Mouse (Mus musculus) MN1 (cell line): ENCODE data around the gene Spc25.

ENCODE experiments used
- DNase-seq: peaks from one replicate; pipeline ENCODE4 v3.0.0-alpha.2; 2016; ENCODE audit warnings: low spot score

Spc25 gene

GRCm38 (mm10) chr2:69187990-69188389 lies 18.0 kb downstream of the Spc25 start:
- DNase-seq: no peak

- DNase-seq: no peak
Observed at GRCm38 (mm10) chr2:69179721-69180120, 26.3 kb downstream of the Spc25 start.

- no peak for DNase-seq
Observed at GRCm38 (mm10) chr2:69175296-69175695, 30.7 kb downstream of the Spc25 start.

GRCm38 (mm10) chr2:69170395-69171077 lies 35.5 kb downstream of the Spc25 start:
- no peak for DNase-seq

GRCm38 (mm10) chr2:69158907-69159306 lies 47.1 kb downstream of the Spc25 start:
- DNase-seq: no peak

GRCm38 (mm10) chr2:69156283-69156682 lies 49.7 kb downstream of the Spc25 start:
- DNase-seq: no peak

GRCm38 (mm10) chr2:69155861-69156260 lies 50.1 kb downstream of the Spc25 start:
- DNase-seq: no peak

- no peak for DNase-seq
Observed at GRCm38 (mm10) chr2:69150841-69151240, 55.2 kb downstream of the Spc25 start.

- DNase-seq: no peak
Observed at GRCm38 (mm10) chr2:69149154-69149553, 56.8 kb downstream of the Spc25 start.

- DNase-seq: no peak
Observed at GRCm38 (mm10) chr2:69148691-69149090, 57.3 kb downstream of the Spc25 start.
